Mouse (Mus musculus): ENCODE results near the gene Vmn2r98. TPM values are rescaled to one million over a fixed set of nuclear protein-coding genes. Genes with fewer than 3 reads are reported as not detected.

Vmn2r98 gene
- total and polyA plus RNA-seq, 3 experiments = not detected

Other genes starting within 250 kb of the Vmn2r98 start
- gene Vmn2r97, start 139.2 kb upstream of the Vmn2r98 start, total RNA-seq (2012; rRNA removed) = 0.04 TPM in 1 of 2 replicates, not detected in the other
- not detected in 2 replicates for gene Vmn2r97, start 139.2 kb upstream of the Vmn2r98 start, total RNA-seq (2014; rRNA removed)
- gene Vmn2r97, start 139.2 kb upstream of the Vmn2r98 start, polyA plus RNA-seq (2012; ENCODE audit: insufficient read length, low read depth) = 0.37 and 0.51 TPM in 2 replicates

All from CH12.LX (cell line).